Mouse (Mus musculus) spleen, adult 2 months (tissue): ENCODE results near the gene Rad9a. TPM values are rescaled to one million over a fixed set of nuclear protein-coding genes. Genes with fewer than 3 reads are reported as not detected.

Experiments
- DNase-seq, 2 experiments: peaks; one replicate each; pipeline versions ENCODE4 v3.0.0 to v3.0.0-alpha.2; 2012 to 2021; ENCODE audit warnings: low spot score in 2 of 2, low read depth in 1 of 2
- H3K27ac ChIP-seq: fragments of 200-500 bp; 2 replicates; pipeline ENCODE4 v1.5.1; 2012; ENCODE audit warnings: low read length, inconsistent platforms; ENCODE audit not compliant: insufficient read depth
- H3K27me3 ChIP-seq: fragments of 200-500 bp; 2 replicates; pipeline ENCODE4 v1.6.1; 2012; ENCODE audit warnings: mild to moderate bottlenecking, moderate library complexity, low read length, inconsistent platforms; ENCODE audit not compliant: control insufficient read depth, insufficient read depth
- H3K36me3 ChIP-seq: fragments of 200-500 bp; 2 replicates; pipeline ENCODE4 v1.6.1; 2012; ENCODE audit warnings: mild to moderate bottlenecking, low read length, inconsistent platforms; ENCODE audit not compliant: control insufficient read depth, insufficient read depth
- H3K4me1 ChIP-seq: fragments of 200-500 bp; 2 replicates; pipeline ENCODE4 v1.6.1; 2011; ENCODE audit warnings: inconsistent platforms; ENCODE audit not compliant: control insufficient read depth, insufficient read depth, insufficient read length
- H3K4me3 ChIP-seq: fragments of 200-500 bp; 2 replicates; pipeline ENCODE4 v1.5.1; 2011; ENCODE audit warnings: mild to moderate bottlenecking, inconsistent platforms; ENCODE audit not compliant: insufficient read depth, insufficient read length; ENCODE audit errors: extremely low read depth
- CTCF ChIP-seq: fragments of 200-500 bp; IDR thresholded peaks from 2 replicates; pipeline ENCODE4 v1.5.1; 2011; ENCODE audit warnings: mild to moderate bottlenecking, inconsistent platforms; ENCODE audit not compliant: insufficient read depth, insufficient read length, insufficient replicate concordance; ENCODE audit errors: extremely low read depth
- POLR2A ChIP-seq: fragments of 200-500 bp; IDR thresholded peaks from 2 replicates; pipeline ENCODE4 v1.6.1; 2011; ENCODE audit warnings: low read depth, low read length, inconsistent platforms
- WGBS: fragments of 180-500 bp; shearing (Covaris S2); methylation state at CpG from one replicate; pipeline ENCODE4 v1.1.7; 2018; 5-methylcytosine and 5-hydroxymethylcytosine counted together
- polyA plus RNA-seq: library from polyadenylated mRNA; depleted of rRNA; stranded (reverse); fragments of >200 nt; gene quantifications from 2 replicates; pipeline ENCODE4 v1.2.3, GENCODE M21; 2012

Gene Rad9a
- polyA plus RNA-seq, 1 experiment = 53.1 TPM

DNA sequence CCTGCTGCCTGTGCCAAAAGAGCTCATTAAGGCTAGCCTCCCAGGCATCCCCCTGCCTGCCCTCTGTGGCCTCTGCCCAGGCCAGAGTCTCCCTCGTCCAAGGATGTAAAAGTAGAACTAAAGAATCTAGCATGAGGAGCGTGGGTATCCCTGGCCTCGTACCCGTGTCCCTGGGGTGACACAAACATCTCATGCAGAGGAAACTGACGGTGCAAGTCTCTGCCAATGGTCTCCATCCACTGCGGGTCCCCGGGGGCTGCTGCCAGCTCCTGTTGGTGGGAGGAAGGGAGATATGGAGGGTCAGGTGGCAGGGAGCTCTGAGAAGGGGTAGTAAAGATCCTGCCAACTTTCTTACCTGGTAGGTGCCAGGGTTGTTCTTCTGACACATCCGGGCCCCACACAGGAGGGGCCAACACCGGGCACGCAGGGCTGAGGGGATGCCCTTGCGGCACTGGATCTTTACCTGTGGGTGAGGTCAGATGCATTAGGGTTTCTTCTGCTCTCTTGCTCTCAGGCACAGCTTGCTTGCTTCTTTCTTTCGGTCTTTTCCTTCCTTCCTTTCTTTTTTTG lies 12.3 kb downstream of the Rad9a start:
- no peak for DNase-seq
- no peak for TF ChIP-seq POLR2A
- no peak for TF ChIP-seq CTCF
- 16% methylated on average over 12 of the region's 12 CpGs for WGBS
- H3K27ac ChIP-seq = peak overlapping the region; percentile 98
- peak overlapping the region; percentile 56 for H3K4me3 ChIP-seq
- no peaks in the 10 kb centered on the region for H3K27me3 ChIP-seq
- H3K4me1 ChIP-seq = peaks cover 52% of the 10 kb centered on the region
- H3K36me3 ChIP-seq = peaks cover 42% of the 10 kb centered on the region

DNA sequence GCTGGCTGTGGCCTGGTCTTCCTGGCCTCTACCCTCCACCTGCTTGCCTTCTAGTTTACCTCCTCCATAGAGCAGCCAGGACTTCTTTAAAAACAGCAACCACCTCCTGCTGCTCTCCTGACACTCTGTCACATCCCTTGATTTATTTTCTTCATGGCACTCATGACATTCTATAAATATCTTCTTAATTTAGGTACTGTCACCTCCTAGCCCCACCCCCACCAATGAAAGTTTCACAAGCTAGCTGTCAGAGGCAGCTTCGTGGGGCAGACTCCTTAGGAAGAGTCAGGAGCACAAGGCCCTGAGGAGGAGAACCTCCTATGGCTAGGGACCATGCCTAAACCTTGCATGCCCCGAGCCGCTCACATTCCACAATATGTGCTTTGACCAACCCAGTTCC lies 14.2 kb downstream of the Rad9a start:
- Histone ChIP-seq H3K27me3 (no peaks in the 10 kb centered on the region), H3K4me3 (peak overlapping the region; percentile 43; the same call in 1 of the 2 replicates), H3K4me1 (peaks cover 55% of the 10 kb centered on the region), H3K36me3 (peaks cover 45% of the 10 kb centered on the region), H3K27ac (peak overlapping the region; percentile 94)
- no peak for TF ChIP-seq CTCF
- no peak for TF ChIP-seq POLR2A
- WGBS = 12% methylated on average over 3 of the region's 3 CpGs
- no peak for DNase-seq

DNA sequence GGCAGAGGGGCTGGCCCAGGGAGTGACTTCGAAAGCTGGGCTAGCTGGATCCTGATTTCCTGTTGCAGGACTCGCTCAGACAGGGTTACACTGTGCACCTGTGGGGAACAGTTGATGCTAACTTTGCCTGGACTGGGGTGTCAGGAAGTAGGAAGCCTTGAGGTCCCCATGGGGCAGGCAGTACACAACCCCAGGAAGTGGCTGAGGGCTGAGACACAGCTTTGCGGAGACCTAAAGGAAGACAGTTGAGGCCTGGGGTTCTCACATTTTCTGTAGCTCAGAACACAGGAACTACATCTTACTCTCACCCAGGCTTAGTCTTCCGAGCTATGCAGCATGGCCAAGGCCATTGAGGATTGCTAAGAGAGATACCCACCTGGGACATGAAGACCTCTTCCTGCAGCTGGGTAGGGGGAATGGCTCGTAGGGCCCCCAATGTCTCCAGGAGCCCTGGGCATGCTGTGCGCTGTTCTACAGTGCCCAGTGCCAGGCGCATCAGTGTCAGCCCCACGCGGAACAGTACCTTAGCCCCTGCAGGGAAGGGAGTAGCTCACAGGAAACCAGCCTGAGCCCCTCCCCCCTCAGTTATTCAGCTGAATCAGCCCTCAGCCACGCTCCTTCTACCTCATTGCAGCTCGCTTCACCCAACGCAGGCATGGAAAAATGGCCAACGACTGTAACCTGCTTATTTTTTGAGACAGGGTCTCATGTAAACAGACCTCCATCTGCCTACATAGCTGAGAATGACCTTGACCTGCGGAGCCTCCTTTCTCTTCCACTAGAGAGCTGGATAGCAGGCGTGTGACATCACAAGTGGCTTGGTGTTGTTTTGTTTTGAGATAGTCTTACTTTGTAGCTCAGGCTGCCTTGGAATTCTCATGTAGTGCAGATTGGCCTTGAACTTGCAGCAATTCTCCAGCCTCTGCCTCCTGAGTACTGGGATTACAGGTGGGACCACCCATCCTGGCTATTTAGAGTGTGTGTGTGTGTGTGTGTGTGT lies 16.2 kb downstream of the Rad9a start:
- TF ChIP-seq CTCF (no peak), POLR2A (no peak; the same call in 1 of the 2 replicates)
- Histone ChIP-seq H3K27me3 (no peaks in the 10 kb centered on the region), H3K27ac (peak overlapping the region; percentile 94), H3K4me1 (peaks cover 59% of the 10 kb centered on the region), H3K4me3 (peak overlapping the region; percentile 12; the same call in 1 of the 2 replicates), H3K36me3 (peaks cover 52% of the 10 kb centered on the region)
- peak in 1 of 2 experiments; percentile 82 for DNase-seq
- 9% methylated on average over 15 of the region's 15 CpGs for WGBS

DNA sequence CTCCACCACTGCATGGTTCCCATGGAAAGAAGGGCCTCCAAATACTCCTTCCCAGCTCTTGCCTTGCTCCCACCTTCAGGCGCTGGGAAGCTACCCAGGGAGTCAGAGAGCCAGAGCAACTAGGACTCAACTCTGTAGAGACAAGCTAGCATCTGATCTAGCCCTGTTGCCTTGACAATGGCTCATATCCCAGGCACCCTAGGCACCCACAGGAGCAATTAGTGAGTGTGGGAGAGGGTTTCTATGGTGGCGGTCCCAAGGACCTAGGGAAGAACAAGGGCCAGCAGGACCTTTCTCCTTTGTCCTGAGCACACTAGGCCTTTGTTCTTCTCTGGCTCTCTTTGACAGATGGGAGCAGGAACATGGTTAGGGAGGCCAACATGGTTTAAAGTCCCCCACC lies 17.8 kb downstream of the Rad9a start:
- TF ChIP-seq CTCF = no peak
- no peak for TF ChIP-seq POLR2A
- H3K4me1 ChIP-seq = peaks cover 55% of the 10 kb centered on the region
- WGBS = 82% methylated on average over 2 of the region's 2 CpGs

DNA sequence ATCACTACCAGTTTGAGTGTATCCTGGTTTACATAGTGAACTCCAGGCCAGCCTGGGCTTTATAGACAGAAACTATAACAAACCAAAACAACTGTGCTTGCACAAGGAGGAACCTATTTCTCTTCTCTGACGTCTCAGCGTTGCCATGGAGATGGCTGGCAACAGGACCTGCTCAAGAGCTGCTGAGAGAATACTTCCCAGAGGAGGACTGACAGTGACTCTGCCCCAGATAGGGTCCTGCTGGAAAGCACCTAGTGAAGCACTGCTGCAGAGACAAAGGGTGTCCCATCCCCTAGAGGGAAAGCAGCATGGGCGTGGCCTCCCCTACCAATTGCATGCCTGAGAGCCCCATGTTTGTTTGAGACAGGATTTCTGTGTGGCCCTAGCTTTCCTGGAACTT lies 19.6 kb downstream of the Rad9a start:
- no peak for TF ChIP-seq POLR2A
- no peak for TF ChIP-seq CTCF
- peaks cover 39% of the 10 kb centered on the region for H3K36me3 ChIP-seq
- peaks cover 40% of the 10 kb centered on the region for H3K4me1 ChIP-seq
- H3K27ac ChIP-seq = peak overlapping the region; percentile 50
- H3K27me3 ChIP-seq = no peaks in the 10 kb centered on the region
- no peak overlapping the region for H3K4me3 ChIP-seq
- DNase-seq = peak; percentile 79 to 85
- WGBS = 35% methylated on average over 3 of the region's 3 CpGs

More for the DNA sequence above, 17.8 kb downstream of the Rad9a start:
- Histone ChIP-seq H3K36me3 (peaks cover 47% of the 10 kb centered on the region), H3K27me3 (no peaks in the 10 kb centered on the region), H3K4me3 (no peak overlapping the region), H3K27ac (peak overlapping the region; percentile 94; the same call in 1 of the 2 replicates)
- DNase-seq = no peak

DNA sequence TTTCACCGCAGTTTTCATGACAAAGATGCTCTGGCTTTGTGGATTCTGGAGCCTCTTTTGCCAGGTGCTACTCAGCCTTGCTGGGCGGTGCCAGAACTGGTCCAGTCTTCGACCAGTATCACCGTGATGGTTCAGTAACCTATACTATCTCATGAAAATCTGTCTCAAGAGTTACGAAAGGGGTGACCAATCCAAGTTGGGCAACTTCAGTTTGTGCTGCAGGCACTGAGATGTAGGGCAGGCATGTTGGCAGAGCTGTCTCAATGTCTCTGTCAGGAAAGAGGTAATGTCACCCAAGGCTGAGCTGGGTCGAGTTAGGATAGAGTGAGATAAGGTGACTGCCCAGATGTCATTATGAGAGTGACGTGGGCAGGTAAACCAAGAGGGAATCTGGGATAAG lies 21.1 kb downstream of the Rad9a start:
- Histone ChIP-seq H3K27me3 (no peaks in the 10 kb centered on the region), H3K4me1 (peaks cover 27% of the 10 kb centered on the region), H3K27ac (no peak overlapping the region), H3K4me3 (no peak overlapping the region), H3K36me3 (peaks cover 33% of the 10 kb centered on the region)
- TF ChIP-seq POLR2A = no peak
- 93% methylated on average over 7 of the region's 7 CpGs for WGBS
- DNase-seq = no peak
